Mouse (Mus musculus) heart, postnatal 0 days (tissue): ENCODE data around the gene Erv3. TPM values are rescaled to one million over a fixed set of nuclear protein-coding genes. Genes with fewer than 3 reads are reported as not detected.

Experiments
- ATAC-seq: fragments of 200-750 bp; cut with Nextera tagmentation; 2 replicates; pipeline ENCODE4 v1.8.0; 2017; ENCODE audit warnings: low read depth, moderate number of reproducible peaks, moderate library complexity; ENCODE audit not compliant: insufficient read depth
- DNase-seq: peaks from one replicate; pipeline ENCODE4 v3.0.0-alpha.2; 2016; ENCODE audit warnings: low spot score
- H3K27ac ChIP-seq: fragments of 300-500 bp; sonication (generic); 2 replicates; pipeline ENCODE4 v1.5.1; 2014; ENCODE audit warnings: low read depth, mild to moderate bottlenecking
- H3K27me3 ChIP-seq: fragments of 300-500 bp; sonication (generic); 2 replicates; pipeline ENCODE4 v1.6.1; 2014; ENCODE audit warnings: low read length, mixed read lengths; ENCODE audit not compliant: control insufficient read depth, insufficient read depth
- H3K36me3 ChIP-seq: fragments of 300-500 bp; sonication (generic); replicated peaks from 2 replicates; pipeline ENCODE4 v1.6.1; 2014; ENCODE audit warnings: low read length, mixed read lengths; ENCODE audit not compliant: control insufficient read depth, insufficient read depth
- H3K4me1 ChIP-seq: fragments of 300-500 bp; sonication (generic); 2 replicates; pipeline ENCODE4 v1.6.1; 2014; ENCODE audit warnings: antibody characterized with exemption; ENCODE audit not compliant: control insufficient read depth, insufficient read depth
- H3K4me2 ChIP-seq: fragments of 300-500 bp; sonication (generic); 2 replicates; pipeline ENCODE4 v1.6.1; 2014; ENCODE audit warnings: low read depth, mild to moderate bottlenecking, low read length, moderate library complexity
- H3K4me3 ChIP-seq: fragments of 300-500 bp; sonication (generic); 2 replicates; pipeline ENCODE4 v1.5.1; 2014; ENCODE audit warnings: low read depth, low read length
- H3K9ac ChIP-seq: fragments of 300-500 bp; sonication (generic); replicated peaks from 2 replicates; pipeline ENCODE4 v1.6.1; 2014; ENCODE audit warnings: low read depth, low read length, mixed read lengths
- H3K9me3 ChIP-seq: fragments of 300-500 bp; sonication (generic); replicated peaks from 2 replicates; pipeline ENCODE4 v1.6.1; 2016; ENCODE audit warnings: low read length; ENCODE audit not compliant: control insufficient read depth
- CTCF ChIP-seq: IDR thresholded peaks from 2 replicates; pipeline ENCODE4 v1.5.1; 2016; ENCODE audit warnings: antibody characterized with exemption, control low read depth, low read depth
- EP300 ChIP-seq: IDR thresholded peaks from 2 replicates; pipeline ENCODE4 v1.6.1; 2016; ENCODE audit warnings: antibody characterized with exemption, low read depth
- WGBS: fragments of 180-500 bp; shearing (Covaris S2); extraction: QIAGEN DNeasy Blood & Tissue Kit; methylation state at CpG from one replicate; pipeline ENCODE4 v1.1.7; 2014; 5-methylcytosine and 5-hydroxymethylcytosine counted together
- polyA plus RNA-seq: library from polyadenylated mRNA; unstranded; fragments of >200 nt; fragmentation: Nextera tagmentation; extraction: Ambion mirVana; gene quantifications from 2 replicates; pipeline ENCODE4 v1.2.1, GENCODE M21; 2015
- total RNA-seq: library from RNA; depleted of rRNA; stranded (reverse); fragments of >200 nt; gene quantifications from 2 replicates; pipeline ENCODE4 v1.2.3, GENCODE M21; 2014; ENCODE audit warnings: low replicate concordance

Erv3 gene
- total and polyA plus RNA-seq, 2 experiments from 2014 or later = not detected

- Histone ChIP-seq H3K27ac (no peak overlapping the region), H3K27me3 (no peaks in the 10 kb centered on the region), H3K4me1 (no peaks in the 10 kb centered on the region), H3K4me2 (no peak overlapping the region), H3K36me3 (no peaks in the 10 kb centered on the region), H3K9me3 (no peaks in the 10 kb centered on the region), H3K9ac (no peak overlapping the region), H3K4me3 (no peak overlapping the region)
- ATAC-seq = 0 out of 2 replicates have a peak, but pooled peaks have one; percentile 17
- WGBS = 79% methylated on average over 7 of the region's 7 CpGs
- DNase-seq = no peak
- TF ChIP-seq CTCF = no peak
- no peak for TF ChIP-seq EP300
Measured at GRCm38 (mm10) chr2:131876551-131877265, 17.2 kb upstream of the Erv3 start.

GRCm38 (mm10) chr2:131873376-131873775, 13.8 kb upstream of the Erv3 start:
- H3K4me3 ChIP-seq = no peak overlapping the region
- H3K27me3 ChIP-seq = no peaks in the 10 kb centered on the region
- H3K9me3 ChIP-seq = no peaks in the 10 kb centered on the region
- no peaks in the 10 kb centered on the region for H3K4me1 ChIP-seq
- DNase-seq = no peak
- H3K27ac ChIP-seq = no peak overlapping the region
- H3K36me3 ChIP-seq = no peaks in the 10 kb centered on the region
- WGBS = 67% methylated on average over 1 of the region's 1 CpGs
- TF ChIP-seq CTCF (no peak), EP300 (no peak)
- no peak overlapping the region for H3K4me2 ChIP-seq
- no peak overlapping the region for H3K9ac ChIP-seq
- no peak for ATAC-seq

- DNase-seq (no peak), ATAC-seq (no peak)
- Histone ChIP-seq H3K27ac (no peak overlapping the region), H3K4me2 (no peak overlapping the region), H3K9me3 (no peaks in the 10 kb centered on the region), H3K36me3 (no peaks in the 10 kb centered on the region), H3K27me3 (no peaks in the 10 kb centered on the region), H3K4me1 (no peaks in the 10 kb centered on the region), H3K9ac (no peak overlapping the region), H3K4me3 (no peak overlapping the region)
- TF ChIP-seq CTCF (no peak), EP300 (no peak)
- 73% methylated on average over 5 of the region's 5 CpGs for whole genome bisulfite sequencing
Measured at GRCm38 (mm10) chr2:131868983-131869382, 9.4 kb upstream of the Erv3 start.

GRCm38 (mm10) chr2:131866676-131867075, 7.1 kb upstream of the Erv3 start:
- no peak for ATAC-seq
- H3K9ac ChIP-seq = no peak overlapping the region
- H3K4me3 ChIP-seq = no peak overlapping the region
- DNase-seq = no peak
- H3K27me3 ChIP-seq = no peaks in the 10 kb centered on the region
- no peak overlapping the region for H3K27ac ChIP-seq
- H3K4me2 ChIP-seq = no peak overlapping the region
- no peaks in the 10 kb centered on the region for H3K36me3 ChIP-seq
- TF ChIP-seq CTCF = no peak
- TF ChIP-seq EP300 = no peak
- H3K9me3 ChIP-seq = no peaks in the 10 kb centered on the region
- H3K4me1 ChIP-seq = no peaks in the 10 kb centered on the region

GRCm38 (mm10) chr2:131864262-131864796, 4.8 kb upstream of the Erv3 start:
- H3K27ac ChIP-seq = no peak overlapping the region
- H3K27me3 ChIP-seq = no peaks in the 10 kb centered on the region
- H3K4me1 ChIP-seq = no peaks in the 10 kb centered on the region
- H3K9me3 ChIP-seq = peaks cover 8% of the 10 kb centered on the region; the same call in 1 of the 2 replicates
- 81% methylated on average over 2 of the region's 2 CpGs for WGBS
- H3K36me3 ChIP-seq = no peaks in the 10 kb centered on the region
- DNase-seq = no peak
- no peak overlapping the region for H3K4me2 ChIP-seq
- ATAC-seq = no peak
- no peak for TF ChIP-seq EP300
- no peak for TF ChIP-seq CTCF
- no peak overlapping the region for H3K4me3 ChIP-seq
- H3K9ac ChIP-seq = no peak overlapping the region

- Histone ChIP-seq H3K36me3 (no peaks in the 10 kb centered on the region), H3K4me1 (no peaks in the 10 kb centered on the region), H3K27ac (no peak overlapping the region), H3K4me3 (no peak overlapping the region), H3K9ac (no peak overlapping the region), H3K9me3 (peaks cover 8% of the 10 kb centered on the region; the same call in 1 of the 2 replicates), H3K4me2 (no peak overlapping the region), H3K27me3 (no peaks in the 10 kb centered on the region)
- no peak for ATAC-seq
- no peak for DNase-seq
- no peak for TF ChIP-seq CTCF
- TF ChIP-seq EP300 = no peak
- 65% methylated on average over 3 of the region's 3 CpGs for WGBS
Measured at GRCm38 (mm10) chr2:131863472-131863871, 3.9 kb upstream of the Erv3 start.
